Mouse (Mus musculus): ENCODE results near the gene Rgs6. TPM values are rescaled to one million over a fixed set of nuclear protein-coding genes. Genes with fewer than 3 reads are reported as not detected.
A peak's percentile ranks its signal among the peaks of the same experiment; 100 is the strongest.

Rgs6 gene
- polyA plus RNA-seq, 1 experiment from 2014 or later, result 1.8 TPM

GRCm38 (mm10) chr12:83099920-83100319, 511.8 kb downstream of the Rgs6 start:
- Histone ChIP-seq H3K9ac (no peak overlapping the region), H3K4me3 (replicated peaks) (no peak overlapping the region), H3K36me3 (replicated peaks) (no peaks in the 10 kb centered on the region), H3K4me2 (no peak overlapping the region), H3K27ac (no peak overlapping the region), H3K27me3 (no peaks in the 10 kb centered on the region), H3K9me3 (no peaks in the 10 kb centered on the region), H3K4me1 (no peaks in the 10 kb centered on the region)
- no peak for ATAC-seq (ENCODE audit: low FRiP score)
- WGBS, result 93% methylated on average over 2 of the region's 2 CpGs

GRCm38 (mm10) chr12:83100413-83100812, 512.3 kb downstream of the Rgs6 start:
- H3K36me3 ChIP-seq (replicated peaks), result no peaks in the 10 kb centered on the region
- H3K4me3 ChIP-seq (replicated peaks), result no peak overlapping the region
- H3K9ac ChIP-seq, result no peak overlapping the region
- H3K27me3 ChIP-seq, result no peaks in the 10 kb centered on the region
- whole genome bisulfite sequencing, result 80% methylated on average over 9 of the region's 9 CpGs
- no peak for ATAC-seq (ENCODE audit: low FRiP score)
- H3K4me1 ChIP-seq, result no peaks in the 10 kb centered on the region
- H3K27ac ChIP-seq, result no peak overlapping the region
- H3K4me2 ChIP-seq, result no peak overlapping the region
- H3K9me3 ChIP-seq, result no peaks in the 10 kb centered on the region

GRCm38 (mm10) chr12:83100848-83101247, 512.8 kb downstream of the Rgs6 start:
- no peak for ATAC-seq (ENCODE audit: low FRiP score)
- Histone ChIP-seq H3K27me3 (no peaks in the 10 kb centered on the region), H3K4me1 (no peaks in the 10 kb centered on the region), H3K27ac (no peak overlapping the region), H3K9me3 (no peaks in the 10 kb centered on the region), H3K4me3 (replicated peaks) (no peak overlapping the region), H3K4me2 (no peak overlapping the region), H3K36me3 (replicated peaks) (no peaks in the 10 kb centered on the region), H3K9ac (no peak overlapping the region)
- 55% methylated on average over 7 of the region's 7 CpGs for WGBS

- H3K4me1 ChIP-seq, result peaks cover 8% of the 10 kb centered on the region; the same call in 1 of the 2 replicates
- H3K9me3 ChIP-seq, result no peaks in the 10 kb centered on the region
- 68% methylated on average over 9 of the region's 9 CpGs for WGBS
- no peak overlapping the region for H3K27ac ChIP-seq
- no peak overlapping the region for H3K9ac ChIP-seq
- H3K4me2 ChIP-seq, result no peak overlapping the region
- H3K4me3 ChIP-seq (replicated peaks), result no peak overlapping the region
- no peak for ATAC-seq (ENCODE audit: low FRiP score)
- no peaks in the 10 kb centered on the region for H3K27me3 ChIP-seq
- H3K36me3 ChIP-seq (replicated peaks), result no peaks in the 10 kb centered on the region
Measured at GRCm38 (mm10) chr12:83105514-83106119, 517.5 kb downstream of the Rgs6 start.

- Histone ChIP-seq H3K9ac (no peak overlapping the region), H3K9me3 (no peaks in the 10 kb centered on the region), H3K4me2 (no peak overlapping the region), H3K27me3 (no peaks in the 10 kb centered on the region), H3K36me3 (replicated peaks) (no peaks in the 10 kb centered on the region), H3K4me3 (replicated peaks) (no peak overlapping the region), H3K4me1 (peaks cover 10% of the 10 kb centered on the region; the same call in 1 of the 2 replicates), H3K27ac (no peak overlapping the region)
- ATAC-seq (ENCODE audit: low FRiP score), result no peak
- 85% methylated on average over 5 of the region's 5 CpGs for WGBS
Measured at GRCm38 (mm10) chr12:83106120-83106517, 518.0 kb downstream of the Rgs6 start.

GRCm38 (mm10) chr12:83109486-83109885, 521.4 kb downstream of the Rgs6 start:
- Histone ChIP-seq H3K4me2 (no peak overlapping the region), H3K27ac (no peak overlapping the region), H3K9me3 (no peaks in the 10 kb centered on the region), H3K27me3 (no peaks in the 10 kb centered on the region), H3K4me1 (peaks cover 10% of the 10 kb centered on the region; the same call in 1 of the 2 replicates), H3K4me3 (replicated peaks) (no peak overlapping the region), H3K36me3 (replicated peaks) (no peaks in the 10 kb centered on the region), H3K9ac (no peak overlapping the region)
- WGBS, result 97% methylated on average over 4 of the region's 4 CpGs
- ATAC-seq (ENCODE audit: low FRiP score), result no peak

GRCm38 (mm10) chr12:83109891-83110630, 522.0 kb downstream of the Rgs6 start:
- no peaks in the 10 kb centered on the region for H3K27me3 ChIP-seq
- no peak overlapping the region for H3K4me3 ChIP-seq (replicated peaks)
- peaks cover 10% of the 10 kb centered on the region; the same call in 1 of the 2 replicates for H3K4me1 ChIP-seq
- no peaks in the 10 kb centered on the region for H3K36me3 ChIP-seq (replicated peaks)
- WGBS, result 76% methylated on average over 11 of the region's 11 CpGs
- no peak for ATAC-seq (ENCODE audit: low FRiP score)
- H3K4me2 ChIP-seq, result no peak overlapping the region
- H3K27ac ChIP-seq, result no peak overlapping the region
- H3K9ac ChIP-seq, result no peak overlapping the region
- H3K9me3 ChIP-seq, result no peaks in the 10 kb centered on the region

- H3K27ac ChIP-seq, result no peak overlapping the region
- WGBS, result 52% methylated on average over 3 of the region's 3 CpGs
Measured at GRCm38 (mm10) chr12:83110711-83111110, 522.6 kb downstream of the Rgs6 start.

GRCm38 (mm10) chr12:83112283-83112682, 524.2 kb downstream of the Rgs6 start:
- no peak for ATAC-seq (ENCODE audit: low FRiP score)
- WGBS, result 80% methylated on average over 5 of the region's 5 CpGs
- H3K4me2 ChIP-seq, result no peak overlapping the region
- H3K27me3 ChIP-seq, result no peaks in the 10 kb centered on the region
- no peak overlapping the region for H3K27ac ChIP-seq
- no peak overlapping the region for H3K9ac ChIP-seq
- H3K9me3 ChIP-seq, result no peaks in the 10 kb centered on the region
- no peak overlapping the region for H3K4me3 ChIP-seq (replicated peaks)
- peaks cover 10% of the 10 kb centered on the region; the same call in 1 of the 2 replicates for H3K4me1 ChIP-seq
- no peaks in the 10 kb centered on the region for H3K36me3 ChIP-seq (replicated peaks)

More at GRCm38 (mm10) chr12:83110711-83111110, 522.6 kb downstream of the Rgs6 start:
- Histone ChIP-seq H3K27me3 (no peaks in the 10 kb centered on the region), H3K4me2 (no peak overlapping the region), H3K4me3 (replicated peaks) (no peak overlapping the region), H3K4me1 (peaks cover 10% of the 10 kb centered on the region; the same call in 1 of the 2 replicates), H3K36me3 (replicated peaks) (no peaks in the 10 kb centered on the region), H3K9ac (no peak overlapping the region), H3K9me3 (no peaks in the 10 kb centered on the region)
- ATAC-seq (ENCODE audit: low FRiP score), result no peak

GRCm38 (mm10) chr12:83112901-83113628, 525.0 kb downstream of the Rgs6 start:
- Histone ChIP-seq H3K4me3 (replicated peaks) (no peak overlapping the region), H3K4me1 (peaks cover 10% of the 10 kb centered on the region; the same call in 1 of the 2 replicates)
- no peak for ATAC-seq (ENCODE audit: low FRiP score)

GRCm38 (mm10) chr12:83113971-83114370, 525.9 kb downstream of the Rgs6 start:
- no peaks in the 10 kb centered on the region for H3K36me3 ChIP-seq (replicated peaks)
- H3K9ac ChIP-seq, result no peak overlapping the region
- H3K4me1 ChIP-seq, result peaks cover 10% of the 10 kb centered on the region; the same call in 1 of the 2 replicates
- 67% methylated on average over 3 of the region's 3 CpGs for WGBS
- ATAC-seq (ENCODE audit: low FRiP score), result no peak
- H3K27ac ChIP-seq, result no peak overlapping the region
- H3K4me3 ChIP-seq (replicated peaks), result no peak overlapping the region
- no peaks in the 10 kb centered on the region for H3K9me3 ChIP-seq
- H3K27me3 ChIP-seq, result no peaks in the 10 kb centered on the region
- no peak overlapping the region for H3K4me2 ChIP-seq

More at GRCm38 (mm10) chr12:83112901-83113628, 525.0 kb downstream of the Rgs6 start:
- Histone ChIP-seq H3K9me3 (no peaks in the 10 kb centered on the region), H3K27ac (no peak overlapping the region), H3K4me2 (no peak overlapping the region), H3K27me3 (no peaks in the 10 kb centered on the region), H3K9ac (no peak overlapping the region), H3K36me3 (replicated peaks) (no peaks in the 10 kb centered on the region)
- 75% methylated on average over 6 of the region's 6 CpGs for WGBS

- Histone ChIP-seq H3K9ac (no peak overlapping the region), H3K36me3 (replicated peaks) (no peaks in the 10 kb centered on the region), H3K4me3 (replicated peaks) (no peak overlapping the region), H3K9me3 (no peaks in the 10 kb centered on the region), H3K4me1 (peaks cover 10% of the 10 kb centered on the region; the same call in 1 of the 2 replicates), H3K4me2 (no peak overlapping the region), H3K27me3 (no peaks in the 10 kb centered on the region), H3K27ac (no peak overlapping the region)
- 0 out of 2 replicates have a peak, but pooled peaks have one; percentile 51 for ATAC-seq (ENCODE audit: low FRiP score)
- 50% methylated on average over 5 of the region's 5 CpGs for WGBS
Measured at GRCm38 (mm10) chr12:83114396-83115053, 526.4 kb downstream of the Rgs6 start.

All from forebrain, embryonic 12.5 days (tissue).